Mouse (Mus musculus) liver, postnatal 0 days (tissue): Measurements from ENCODE around the gene Coq4.

Experiments used
- CTCF ChIP-seq: sonication (generic); IDR thresholded peaks from 2 replicates; pipeline ENCODE4 v1.5.1; 2016; ENCODE audit warnings: antibody characterized with exemption, low read depth
- EP300 ChIP-seq: IDR thresholded peaks from 2 replicates; pipeline ENCODE4 v1.6.1; 2016; ENCODE audit warnings: antibody characterized with exemption, low read depth, mild to moderate bottlenecking

DNA sequence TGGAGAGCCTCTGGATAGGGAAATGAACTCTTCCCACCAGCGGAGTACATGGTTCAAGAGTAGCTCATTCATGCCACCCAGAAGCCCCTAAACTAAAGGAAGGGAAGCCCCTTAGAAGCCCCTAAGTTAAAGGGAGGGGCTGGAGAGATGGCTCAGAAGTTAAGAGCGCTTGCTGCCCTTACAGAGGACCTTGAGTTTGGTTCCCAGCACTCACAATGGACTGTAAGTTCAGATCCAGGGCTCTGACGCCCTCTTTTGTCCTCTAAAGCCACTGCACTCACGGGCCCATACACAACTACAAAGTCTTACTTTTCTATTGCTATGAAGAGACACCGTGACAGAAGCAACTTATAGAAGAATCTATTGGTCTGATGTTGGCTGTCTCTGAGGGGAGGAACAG is 34.9 kb upstream of the Coq4 start:
- no peak for TF ChIP-seq CTCF
- no peak for TF ChIP-seq EP300
